In genomic region chr7:4866631-4867180, GRCm38 (mm10) we compare ENCODE assay signal across 8 mouse cellular contexts. TPM values are rescaled to one million over a fixed set of nuclear protein-coding genes. Genes with fewer than 3 reads are reported as not detected.
DNase-seq lines count a peak whose midpoint lies in the region; ATAC-seq lines count a peak whose summit lies in the region.

No protein-coding gene starts in this region.

- DNase-seq in frontal cortex, postnatal 36 days (ENCODE audit: low spot score in 2 of 2), result no peak
- peak; percentile 37 for DNase-seq in 416B (ENCODE audit: low read depth)
- no peak for DNase-seq in natural killer cell, adult 2 months (ENCODE audit: low spot score in 2 of 2)
- no peak for DNase-seq in ovary, adult 18-20 months (ENCODE audit: low spot score)
- no peak for DNase-seq in right cerebral cortex, postnatal 25 days

- WGBS in forebrain, embryonic 12.5 days, result 22% methylated on average over 10 of the region's 10 CpGs
- 32% methylated on average over 10 of the region's 10 CpGs for WGBS in liver, embryonic 16.5 days (ENCODE audit: insufficient replicate concordance)

- H3K9ac ChIP-seq in forebrain, embryonic 12.5 days, result peak overlapping the region; percentile 66
- H3K9ac ChIP-seq in liver, embryonic 16.5 days (ENCODE audit: low read depth, low read length), result peak overlapping the region; percentile 78

- H3K4me3 ChIP-seq in forebrain, embryonic 12.5 days (replicated peaks), result peak overlapping the region; percentile 64
- H3K4me3 ChIP-seq in liver, embryonic 16.5 days (ENCODE audit: low read depth, low read length), result peak overlapping the region; percentile 71

- peaks cover 10% of the 10 kb centered on the region for H3K4me1 ChIP-seq in forebrain, embryonic 12.5 days
- H3K4me1 ChIP-seq in liver, embryonic 16.5 days (ENCODE audit: control insufficient read depth, low read depth, low read length), result peaks cover 6% of the 10 kb centered on the region

- no peaks in the 10 kb centered on the region for H3K9me3 ChIP-seq in forebrain, embryonic 12.5 days
- H3K9me3 ChIP-seq in liver, embryonic 16.5 days (replicated peaks; ENCODE audit: control insufficient read depth, low read length), result no peaks in the 10 kb centered on the region

- no peaks in the 10 kb centered on the region for H3K27me3 ChIP-seq in forebrain, embryonic 12.5 days
- no peaks in the 10 kb centered on the region for H3K27me3 ChIP-seq in liver, embryonic 16.5 days (ENCODE audit: control insufficient read depth, insufficient read depth, low read depth, low read length)

- peak overlapping the region; percentile 65 for H3K27ac ChIP-seq in forebrain, embryonic 12.5 days
- peak overlapping the region; percentile 43; the same call in 1 of the 2 replicates for H3K27ac ChIP-seq in liver, embryonic 16.5 days (ENCODE audit: low read length)

- 0 out of 2 replicates have a peak, but pooled peaks have one; percentile 1 for ATAC-seq in frontal cortex, adult (ENCODE audit: low TSS enrichment)
- no peak for ATAC-seq in forebrain, embryonic 12.5 days (ENCODE audit: low FRiP score)
- no peak for ATAC-seq in liver, embryonic 16.5 days (ENCODE audit: low read depth)

- H3K36me3 ChIP-seq in forebrain, embryonic 12.5 days (replicated peaks), result no peaks in the 10 kb centered on the region
- no peaks in the 10 kb centered on the region for H3K36me3 ChIP-seq in liver, embryonic 16.5 days (ENCODE audit: control insufficient read depth, insufficient read depth)

- peak overlapping the region; percentile 62 for H3K4me2 ChIP-seq in forebrain, embryonic 12.5 days
- H3K4me2 ChIP-seq in liver, embryonic 16.5 days (ENCODE audit: low read depth, low read length), result peak overlapping the region; percentile 63

RNA-seq across cellular contexts. Expression of gene Isoc2b, which starts 3.4 kb away (rescaled TPM):
- 2.1 and 2.7 TPM in 2 replicates for polyA plus RNA-seq in forebrain, embryonic 12.5 days (2016; fragmentation: Nextera tagmentation; extraction: Ambion mirVana)
- 4.1 and 4.8 TPM in 2 replicates for polyA plus RNA-seq in liver, embryonic 16.5 days (2015; fragmentation: Nextera tagmentation; extraction: Ambion mirVana)

RNA-seq across cellular contexts. Expression of gene Isoc2a, which starts 10.2 kb away (rescaled TPM):
- 0.70 and 0.89 TPM in 2 replicates for polyA plus RNA-seq in forebrain, embryonic 12.5 days (2016; fragmentation: Nextera tagmentation; extraction: Ambion mirVana)
- polyA plus RNA-seq in liver, embryonic 16.5 days (2015; fragmentation: Nextera tagmentation; extraction: Ambion mirVana), result 0.49 and 0.89 TPM in 2 replicates

RNA-seq across cellular contexts. Expression of gene Shisa7, which starts 22.2 kb away (rescaled TPM):
- polyA plus RNA-seq in forebrain, embryonic 12.5 days (2016; fragmentation: Nextera tagmentation; extraction: Ambion mirVana), result 4.0 and 4.6 TPM in 2 replicates
- polyA plus RNA-seq in liver, embryonic 16.5 days (2015; fragmentation: Nextera tagmentation; extraction: Ambion mirVana), result not detected in 2 replicates

RNA-seq across cellular contexts. Expression of gene Gm36210, which starts 39.6 kb away (rescaled TPM):
- polyA plus RNA-seq in forebrain, embryonic 12.5 days (2016; fragmentation: Nextera tagmentation; extraction: Ambion mirVana), result 0.24 and 0.41 TPM in 2 replicates
- polyA plus RNA-seq in liver, embryonic 16.5 days (2015; fragmentation: Nextera tagmentation; extraction: Ambion mirVana), result not detected in 2 replicates

RNA-seq across cellular contexts. Expression of gene Zfp628, which starts 48.3 kb away (rescaled TPM):
- polyA plus RNA-seq in forebrain, embryonic 12.5 days (2016; fragmentation: Nextera tagmentation; extraction: Ambion mirVana), result 4.0 and 4.6 TPM in 2 replicates
- polyA plus RNA-seq in liver, embryonic 16.5 days (2015; fragmentation: Nextera tagmentation; extraction: Ambion mirVana), result 1.4 and 1.9 TPM in 2 replicates
